In genomic region chr11:67458171-67458570, GRCm38 (mm10) we compare ENCODE assay signal across 10 mouse cellular contexts. TPM values are rescaled to one million over a fixed set of nuclear protein-coding genes. Genes with fewer than 3 reads are reported as not detected.
DNase-seq lines count a peak whose midpoint lies in the region; ATAC-seq lines count a peak whose summit lies in the region.
"Had no signal": no experiment of that assay in that cellular context is flagged by ENCODE, and none has a peak within 500 bp of the region (broad histone marks: within the 10 kb centered on the region; RNA-seq: fewer than 3 reads in every experiment).

No protein-coding gene starts in this region.

- no peak for DNase-seq in frontal cortex, postnatal 10 days (ENCODE audit: low spot score in 2 of 2)
- DNase-seq in layer of hippocampus, adult 11-12 months (ENCODE audit: low spot score): peak; percentile 51
- DNase-seq in layer of hippocampus, postnatal 25 days (ENCODE audit: extremely low spot score in 1 of 2, low spot score in 1 of 2): no peak
- DNase-seq in 416B (ENCODE audit: low read depth): peak; percentile 5
- peak; percentile 37 for DNase-seq in brain, embryonic 18.5 days (ENCODE audit: low read depth, low spot score)
- no peak for DNase-seq in adrenal gland, adult 8-10 months
- DNase-seq in ovary, postnatal 36 days (ENCODE audit: low spot score): no peak
- DNase-seq: right cerebral cortex, postnatal 25 days; thymus, adult 18-20 months had no signal

- ATAC-seq in frontal cortex, adult (ENCODE audit: low TSS enrichment): peak; percentile 79

RNA-seq across cellular contexts. Expression of gene Gas7, which starts 2.9 kb away (rescaled TPM):
- 100 to 1,000 TPM; 429 to 466 TPM for total RNA-seq in layer of hippocampus, postnatal 25 days (2021)
- 100 to 1,000 TPM in 1 of 4 experiments, 10 to 100 TPM in 3; 48.7 to 104 (median 74.3) TPM for total RNA-seq in adrenal gland, adult 8-10 months (2022)

Comparison
In these comparisons a context has a peak if more than half of its experiments do, and no peak if none do; other contexts are left out.
1. DNase-seq: peak in layer of hippocampus, adult 11-12 months (single experiment), 416B (single experiment) and brain, embryonic 18.5 days (single experiment); none in frontal cortex, postnatal 10 days (0 of 2), layer of hippocampus, postnatal 25 days (0 of 2), adrenal gland, adult 8-10 months (single experiment) and ovary, postnatal 36 days (single experiment).
2. RNA of gene Gas7, which starts 2.9 kb away (total RNA-seq): 429 to 466 TPM in layer of hippocampus, postnatal 25 days; 48.7 to 104 TPM in adrenal gland, adult 8-10 months; every median in the first group is over 4 times any median in the second.